Mouse (Mus musculus) C2C12 (cell line): ENCODE measurements around the gene Eif4a1. TPM values are rescaled to one million over a fixed set of nuclear protein-coding genes. Genes with fewer than 3 reads are reported as not detected.
A peak's percentile ranks its signal among the peaks of the same experiment; 100 is the strongest.

ENCODE experiments used
- H3K27me3 ChIP-seq: one replicate; pipeline ENCODE4 v1.6.1; 2011; ENCODE audit not compliant: control insufficient read depth, insufficient read depth, insufficient read length
- H3K36me3 ChIP-seq: one replicate; pipeline ENCODE4 v1.6.1; 2011; ENCODE audit not compliant: control insufficient read depth, insufficient read depth
- H3K4me3 ChIP-seq: one replicate; pipeline ENCODE4 v1.5.1; 2011; ENCODE audit warnings: mild to moderate bottlenecking, control low read depth; ENCODE audit not compliant: poor library complexity, insufficient read depth, severe bottlenecking
- H3K79me2 ChIP-seq: one replicate; pipeline ENCODE4 v1.6.1; 2011; ENCODE audit not compliant: control insufficient read depth, insufficient read depth
- H3K79me3 ChIP-seq: one replicate; pipeline ENCODE4 v1.6.1; 2011; ENCODE audit warnings: low read depth, control low read depth
- H3ac ChIP-seq: one replicate; pipeline ENCODE3; 2011; ENCODE audit warnings: low read depth; ENCODE audit not compliant: control insufficient read depth, insufficient read length
- CEBPB ChIP-seq: IDR thresholded peaks from one replicate; pipeline ENCODE4 v1.6.1; 2011; ENCODE audit warnings: low read depth, mild to moderate bottlenecking, control low read depth, moderate library complexity
- CTCF ChIP-seq: IDR thresholded peaks from one replicate; pipeline ENCODE4 v1.5.1; 2011; ENCODE audit not compliant: control insufficient read depth, insufficient read depth, insufficient read length
- FOSL1 ChIP-seq: IDR thresholded peaks from one replicate; pipeline ENCODE4 v1.8.0; 2011; ENCODE audit warnings: mild to moderate bottlenecking, low read length; ENCODE audit not compliant: poor library complexity, insufficient read depth, severe bottlenecking
- MAX ChIP-seq: IDR thresholded peaks from one replicate; pipeline ENCODE4 v1.6.1; 2011; ENCODE audit warnings: mild to moderate bottlenecking, control low read depth
- MYOD1 ChIP-seq: IDR thresholded peaks from one replicate; pipeline ENCODE4 v1.6.1; 2011; ENCODE audit warnings: low read depth; ENCODE audit not compliant: control insufficient read depth, insufficient read length
- MYOG ChIP-seq: IDR thresholded peaks from one replicate; pipeline ENCODE4 v1.6.1; 2011; ENCODE audit not compliant: control insufficient read depth, insufficient read length; ENCODE audit errors: extremely low read depth
- USF1 ChIP-seq: IDR thresholded peaks from one replicate; pipeline ENCODE4 v1.6.1; 2011; ENCODE audit warnings: low read depth, mild to moderate bottlenecking, control low read depth, moderate library complexity
- polyA plus RNA-seq: library from polyadenylated mRNA; unstranded; fragments of >200 nt; fragmentation: generic; extraction: Trizol; gene quantifications from one replicate; pipeline ENCODE4 v1.2.1, GENCODE M21; 2012; ENCODE audit warnings: missing spikeins

The Eif4a1 gene
- polyA plus RNA-seq, 1 experiment: 1,304 TPM

DNA sequence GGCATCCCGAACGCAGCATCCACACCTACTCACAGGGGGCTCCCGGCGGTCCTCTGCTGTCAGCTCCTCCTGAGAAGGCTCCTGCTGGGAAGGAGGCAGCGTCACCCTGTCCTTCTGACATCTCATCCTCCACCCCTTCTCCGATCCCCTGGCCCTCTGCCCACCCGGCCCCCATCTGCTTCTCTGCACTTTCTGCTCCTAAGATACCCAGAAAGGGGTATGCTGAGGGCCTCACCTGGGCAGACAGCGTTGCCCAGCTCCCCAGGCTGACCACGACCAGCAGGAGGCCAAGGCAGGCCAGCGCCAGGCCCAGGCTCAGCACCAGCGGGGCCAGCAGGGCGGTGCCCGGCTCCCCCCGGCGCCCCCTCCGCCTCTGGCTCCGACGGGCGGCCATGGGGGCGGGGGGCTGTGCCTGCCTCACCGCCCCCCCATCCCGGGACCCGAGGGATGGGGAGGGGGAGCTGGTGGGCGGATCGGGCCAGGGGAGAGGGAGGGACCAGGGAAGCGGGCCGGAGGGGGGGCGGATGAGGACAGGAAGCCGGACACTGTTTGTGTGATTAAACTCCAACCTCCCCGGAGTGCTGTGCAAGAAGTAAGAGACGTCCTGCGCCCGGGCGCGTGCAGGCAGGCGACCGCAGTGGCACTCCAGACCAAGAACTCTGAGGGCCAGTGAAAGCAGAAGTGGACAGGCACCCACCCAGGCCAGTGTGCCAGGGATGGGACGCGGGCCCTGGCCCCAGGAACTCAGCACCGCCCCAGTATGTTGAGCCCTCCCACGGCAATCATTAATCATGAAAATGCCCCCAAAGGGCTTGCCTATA, 23.3 kb upstream of the Eif4a1 start, which contains the start of the genes Tnfsf12 and Tnfsfm13:
Gene Tnfsf12 (minus strand): TSS at position 489 of the 821 bp plus-strand sequence.
Gene Tnfsfm13 (minus strand): TSS at position 738 of the 821 bp plus-strand sequence.
- TF ChIP-seq CTCF: no peak
- no peak for TF ChIP-seq MYOG
- no peak for TF ChIP-seq CEBPB
- TF ChIP-seq MYOD1: no peak
- TF ChIP-seq MAX: no peak
- no peak for TF ChIP-seq USF1
- TF ChIP-seq FOSL1: no peak
- peak within 1 kb of the TSS; percentile 52 for H3ac ChIP-seq
- no peaks in the 10 kb centered on the region for H3K27me3 ChIP-seq
- no peaks in the 10 kb centered on the region for H3K79me3 ChIP-seq
- no peaks in the 10 kb centered on the region for H3K79me2 ChIP-seq
- H3K4me3 ChIP-seq: peak within 1 kb of the TSS; percentile 11
- no peaks in the 10 kb centered on the region for H3K36me3 ChIP-seq

DNA sequence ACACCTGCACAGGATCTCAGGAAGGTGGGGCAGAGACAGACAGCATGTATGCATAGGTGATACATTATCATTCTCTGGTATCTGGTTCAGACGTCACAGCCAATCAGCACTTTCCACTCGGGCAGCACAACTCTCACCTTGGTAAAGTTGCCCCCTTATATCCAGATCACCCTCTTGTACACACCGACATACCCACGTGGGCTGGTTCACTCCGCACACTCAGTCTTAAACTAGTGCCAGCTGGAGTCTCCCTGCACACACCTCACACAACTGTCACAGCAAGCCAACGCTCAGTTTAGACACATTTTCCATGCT, 22.8 kb upstream of the Eif4a1 start:
- Histone ChIP-seq H3K79me2 (no peaks in the 10 kb centered on the region), H3ac (peak overlapping the region; percentile 46), H3K79me3 (no peaks in the 10 kb centered on the region)

DNA sequence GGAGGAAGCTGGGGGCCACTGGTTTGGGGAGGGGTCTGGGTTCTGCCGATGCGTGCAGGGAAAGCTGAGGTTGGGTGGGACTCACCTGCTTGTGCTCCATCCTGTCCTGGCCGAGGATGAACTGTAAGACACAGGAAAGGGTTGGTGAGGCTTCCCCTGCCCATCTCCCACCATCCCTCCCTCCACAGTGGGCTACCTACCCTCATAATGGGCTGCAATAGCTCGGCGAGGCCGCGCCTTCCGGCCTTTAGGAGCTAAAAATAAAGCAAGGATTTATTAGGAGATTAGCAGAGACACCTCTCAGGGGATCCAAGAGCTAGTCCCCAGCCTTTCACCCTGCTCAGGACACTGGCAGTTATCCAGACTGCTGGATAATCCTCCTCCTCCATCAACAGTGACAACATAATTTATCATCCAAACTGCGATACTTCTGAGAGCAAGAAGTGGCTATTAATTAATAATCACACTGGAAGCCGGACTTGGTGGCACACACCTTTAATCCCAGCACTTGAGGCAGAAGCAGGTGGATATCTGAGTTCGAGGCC, 21.3 kb upstream of the Eif4a1 start:
- no peaks in the 10 kb centered on the region for H3K36me3 ChIP-seq
- no peak overlapping the region for H3ac ChIP-seq
- no peaks in the 10 kb centered on the region for H3K27me3 ChIP-seq
- no peaks in the 10 kb centered on the region for H3K79me2 ChIP-seq
- no peaks in the 10 kb centered on the region for H3K79me3 ChIP-seq
- no peak overlapping the region for H3K4me3 ChIP-seq
- no peak for TF ChIP-seq CTCF
- no peak for TF ChIP-seq MYOD1
- no peak for TF ChIP-seq USF1
- TF ChIP-seq MYOG: no peak
- TF ChIP-seq MAX: no peak
- no peak for TF ChIP-seq FOSL1
- TF ChIP-seq CEBPB: no peak

More for the DNA sequence above, 22.8 kb upstream of the Eif4a1 start:
- H3K27me3 ChIP-seq: no peaks in the 10 kb centered on the region
- no peaks in the 10 kb centered on the region for H3K36me3 ChIP-seq
- no peak overlapping the region for H3K4me3 ChIP-seq
- no peak for TF ChIP-seq MYOD1
- no peak for TF ChIP-seq FOSL1
- no peak for TF ChIP-seq CEBPB
- no peak for TF ChIP-seq CTCF
- no peak for TF ChIP-seq MYOG
- no peak for TF ChIP-seq USF1
- TF ChIP-seq MAX: no peak

DNA sequence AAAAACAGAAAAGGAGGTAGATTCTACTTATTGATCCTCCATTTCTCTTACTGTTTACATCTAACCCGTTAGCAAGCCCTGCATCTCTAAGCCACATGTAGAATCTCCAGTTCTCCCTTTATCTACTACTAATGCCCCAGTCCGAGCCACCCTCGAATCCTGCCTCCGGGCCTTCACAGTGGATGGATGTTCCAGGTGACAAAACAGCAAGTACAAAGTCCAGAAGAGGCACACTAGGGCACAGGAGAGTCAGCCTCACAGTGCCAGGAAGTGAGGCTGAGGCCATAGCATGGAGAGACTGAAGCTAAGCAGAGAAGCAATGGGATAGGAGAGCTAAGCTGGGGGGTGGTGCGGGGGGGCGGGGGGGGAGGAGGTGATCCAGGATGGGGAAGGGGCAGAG, 20.6 kb upstream of the Eif4a1 start:
- Histone ChIP-seq H3K36me3 (no peaks in the 10 kb centered on the region), H3K79me3 (no peaks in the 10 kb centered on the region), H3K4me3 (no peak overlapping the region), H3K79me2 (no peaks in the 10 kb centered on the region), H3ac (no peak overlapping the region), H3K27me3 (no peaks in the 10 kb centered on the region)
- TF ChIP-seq CEBPB: no peak
- no peak for TF ChIP-seq USF1
- TF ChIP-seq MYOG: no peak
- no peak for TF ChIP-seq MAX
- no peak for TF ChIP-seq MYOD1
- TF ChIP-seq CTCF: no peak
- TF ChIP-seq FOSL1: no peak

DNA sequence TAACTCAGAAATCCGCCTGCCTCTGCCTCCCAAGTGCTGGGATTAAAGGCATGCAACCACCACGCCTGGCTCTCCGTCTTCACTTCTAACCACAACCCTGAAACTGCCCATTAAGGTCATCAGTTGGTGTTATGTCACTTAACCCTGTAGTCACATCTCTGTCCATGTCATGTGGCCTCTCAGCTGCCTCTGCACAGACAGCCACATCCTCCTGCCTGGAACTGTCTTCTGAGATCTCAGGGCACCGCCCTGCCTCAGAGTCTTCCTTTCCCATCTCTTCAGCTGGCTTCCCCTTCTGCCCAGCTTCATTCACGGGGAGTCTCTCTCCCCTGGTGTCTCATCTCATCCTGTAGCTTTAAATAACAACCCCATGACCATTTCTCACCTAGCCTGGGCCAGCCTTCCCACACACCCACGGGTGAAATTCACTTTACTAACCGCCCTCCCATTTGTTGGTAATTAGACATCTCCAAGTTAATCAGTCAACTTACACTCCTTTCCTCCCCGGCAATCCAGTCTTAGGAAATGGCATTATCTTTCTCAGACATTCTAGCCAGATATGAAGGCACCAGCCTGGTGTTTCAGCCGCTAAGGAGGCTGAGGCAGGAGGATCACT, 20.1 kb upstream of the Eif4a1 start:
- no peaks in the 10 kb centered on the region for H3K79me2 ChIP-seq
- no peak overlapping the region for H3ac ChIP-seq
- H3K79me3 ChIP-seq: no peaks in the 10 kb centered on the region
- no peaks in the 10 kb centered on the region for H3K27me3 ChIP-seq
- no peaks in the 10 kb centered on the region for H3K36me3 ChIP-seq
- H3K4me3 ChIP-seq: no peak overlapping the region
- TF ChIP-seq CTCF: no peak
- no peak for TF ChIP-seq MYOG
- TF ChIP-seq MAX: no peak
- no peak for TF ChIP-seq FOSL1
- no peak for TF ChIP-seq USF1
- TF ChIP-seq MYOD1: no peak
- TF ChIP-seq CEBPB: no peak
